Mouse (Mus musculus) Muller cell, postnatal 12 days (primary cell): ENCODE results near the gene Ankrd39.
A peak's percentile ranks its signal among the peaks of the same experiment; 100 is the strongest.

Experiments used
- DNase-seq: peaks from one replicate; pipeline ENCODE4 v3.0.0-alpha.2; 2015; ENCODE audit errors: inconsistent ontology term

Gene Ankrd39

GRCm38 (mm10) chr1:36530962-36531361 is 16.3 kb downstream of the Ankrd39 start:
- no peak for DNase-seq

- DNase-seq: no peak
These were observed 16.8 kb downstream of the Ankrd39 start for GRCm38 (mm10) chr1:36530485-36530884.

GRCm38 (mm10) chr1:36529875-36530274 is 17.4 kb downstream of the Ankrd39 start:
- DNase-seq: no peak

GRCm38 (mm10) chr1:36529274-36529673 is 18.0 kb downstream of the Ankrd39 start:
- no peak for DNase-seq

GRCm38 (mm10) chr1:36528351-36528750 is 18.9 kb downstream of the Ankrd39 start:
- no peak for DNase-seq

- no peak for DNase-seq
These were observed 20.3 kb downstream of the Ankrd39 start for GRCm38 (mm10) chr1:36526903-36527302.

- no peak for DNase-seq
These were observed 21.5 kb downstream of the Ankrd39 start for GRCm38 (mm10) chr1:36525774-36526173.

GRCm38 (mm10) chr1:36524058-36524457 is 23.2 kb downstream of the Ankrd39 start:
- DNase-seq: no peak

GRCm38 (mm10) chr1:36523332-36524013 is 23.8 kb downstream of the Ankrd39 start:
- DNase-seq: no peak

GRCm38 (mm10) chr1:36522210-36522609 is 25.0 kb downstream of the Ankrd39 start:
- DNase-seq: no peak

GRCm38 (mm10) chr1:36519626-36520025 is 27.6 kb downstream of the Ankrd39 start:
- no peak for DNase-seq

- DNase-seq: no peak
These were observed 29.0 kb downstream of the Ankrd39 start for GRCm38 (mm10) chr1:36518259-36518658.

GRCm38 (mm10) chr1:36513718-36514117 is 33.5 kb downstream of the Ankrd39 start:
- DNase-seq: no peak

GRCm38 (mm10) chr1:36513310-36513709 is 33.9 kb downstream of the Ankrd39 start:
- DNase-seq: peak; percentile 45

GRCm38 (mm10) chr1:36512966-36513280 is 34.3 kb downstream of the Ankrd39 start:
- peak; percentile 44 for DNase-seq

- DNase-seq: peak; percentile 56
These were observed 34.9 kb downstream of the Ankrd39 start for GRCm38 (mm10) chr1:36512089-36512965.

GRCm38 (mm10) chr1:36511289-36512021 is 35.8 kb downstream of the Ankrd39 start, which contains the start of gene Cnnm3:
TSS of gene Cnnm3 (plus strand) at chr1:36511867.
- peak; percentile 100 for DNase-seq

- DNase-seq: no peak
These were observed 39.0 kb downstream of the Ankrd39 start for GRCm38 (mm10) chr1:36508238-36508637.

- DNase-seq: peak; percentile 28
These were observed 46.0 kb downstream of the Ankrd39 start for GRCm38 (mm10) chr1:36501261-36501660.

- DNase-seq: no peak
These were observed 49.9 kb downstream of the Ankrd39 start for GRCm38 (mm10) chr1:36497312-36497711.

- DNase-seq: no peak
These were observed 50.5 kb downstream of the Ankrd39 start for GRCm38 (mm10) chr1:36496719-36497118.

GRCm38 (mm10) chr1:36493299-36493698 is 53.9 kb downstream of the Ankrd39 start:
- no peak for DNase-seq
